Mouse (Mus musculus): ENCODE results near the gene Nr2c2. TPM values are rescaled to one million over a fixed set of nuclear protein-coding genes. Genes with fewer than 3 reads are reported as not detected.

The Nr2c2 gene
- polyA plus RNA-seq, 1 experiment from 2014 or later: 10.0 TPM

DNA sequence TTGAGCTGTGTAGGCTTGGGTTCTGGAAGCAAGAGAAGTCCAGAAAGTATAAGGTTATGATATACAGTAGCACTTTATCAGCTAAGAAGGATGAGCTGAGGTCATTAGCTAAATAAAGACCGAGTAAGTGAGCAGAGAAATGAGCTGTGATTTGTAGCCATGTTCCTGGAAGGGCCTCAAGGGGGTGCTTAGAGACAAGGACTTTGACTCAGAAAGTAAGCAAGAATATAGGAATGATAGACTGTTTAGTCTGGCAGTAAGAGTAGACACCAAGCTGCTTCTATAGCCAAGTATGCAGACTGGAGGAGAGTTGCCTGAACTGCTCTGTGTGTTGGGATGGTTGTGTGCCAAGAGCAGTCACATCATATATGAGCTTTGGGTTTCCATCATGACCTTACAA lies 62.6 kb downstream of the Nr2c2 start:
- H3K4me2 ChIP-seq (ENCODE audit: low read depth, low read length): no peak overlapping the region
- no peak overlapping the region for H3K9ac ChIP-seq (ENCODE audit: low read length)
- H3K4me3 ChIP-seq (ENCODE audit: low read length): no peak overlapping the region
- H3K9me3 ChIP-seq (replicated peaks; ENCODE audit: control insufficient read depth, low read length): no peaks in the 10 kb centered on the region
- 23% methylated on average over 1 of the region's 1 CpGs for WGBS
- peaks cover 54% of the 10 kb centered on the region for H3K36me3 ChIP-seq (ENCODE audit: control insufficient read depth, insufficient read depth)
- H3K27me3 ChIP-seq (ENCODE audit: control insufficient read depth, insufficient read depth, low read length): no peaks in the 10 kb centered on the region
- no peak overlapping the region for H3K27ac ChIP-seq (ENCODE audit: low read length)
- no peak for ATAC-seq (replicated peaks; ENCODE audit: extremely low read depth, insufficient read depth, low FRiP score)
- H3K4me1 ChIP-seq (ENCODE audit: control insufficient read depth, insufficient read depth, low read length): peaks cover 9% of the 10 kb centered on the region

- 95% methylated on average over 3 of the region's 3 CpGs for WGBS
- Histone ChIP-seq H3K4me2 (ENCODE audit: low read depth, low read length) (no peak overlapping the region), H3K9ac (ENCODE audit: low read length) (no peak overlapping the region), H3K9me3 (replicated peaks; ENCODE audit: control insufficient read depth, low read length) (no peaks in the 10 kb centered on the region), H3K27me3 (ENCODE audit: control insufficient read depth, insufficient read depth, low read length) (no peaks in the 10 kb centered on the region), H3K27ac (ENCODE audit: low read length) (no peak overlapping the region), H3K4me1 (ENCODE audit: control insufficient read depth, insufficient read depth, low read length) (peaks cover 2% of the 10 kb centered on the region; the same call in 1 of the 2 replicates), H3K36me3 (ENCODE audit: control insufficient read depth, insufficient read depth) (peaks cover 76% of the 10 kb centered on the region), H3K4me3 (ENCODE audit: low read length) (no peak overlapping the region)
- ATAC-seq (replicated peaks; ENCODE audit: extremely low read depth, insufficient read depth, low FRiP score): no peak
Measured at GRCm38 (mm10) chr6:92158801-92159200, 67.6 kb downstream of the Nr2c2 start.

DNA sequence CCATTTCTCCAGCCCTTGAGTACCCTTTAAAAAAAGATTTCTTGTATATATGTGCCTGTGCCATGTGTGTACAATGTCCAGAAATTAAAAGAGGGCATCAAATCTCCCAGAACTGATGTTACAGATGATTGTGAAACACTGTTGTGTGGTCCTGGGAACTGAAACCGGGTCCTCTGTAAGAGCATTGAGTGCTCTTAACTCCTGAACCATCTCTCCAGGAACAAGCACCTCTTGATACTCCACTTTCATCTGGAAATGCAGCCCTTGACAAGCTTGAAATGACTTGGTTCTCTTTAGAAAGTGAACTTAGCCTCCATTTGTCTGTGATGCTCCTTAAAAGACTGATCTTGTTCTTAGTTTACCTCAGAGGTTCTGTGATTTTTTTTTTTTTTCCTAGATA lies 71.5 kb downstream of the Nr2c2 start:
- Histone ChIP-seq H3K4me2 (ENCODE audit: low read depth, low read length) (no peak overlapping the region), H3K36me3 (ENCODE audit: control insufficient read depth, insufficient read depth) (peaks cover 73% of the 10 kb centered on the region), H3K9ac (ENCODE audit: low read length) (no peak overlapping the region), H3K4me1 (ENCODE audit: control insufficient read depth, insufficient read depth, low read length) (no peaks in the 10 kb centered on the region), H3K9me3 (replicated peaks; ENCODE audit: control insufficient read depth, low read length) (no peaks in the 10 kb centered on the region), H3K4me3 (ENCODE audit: low read length) (no peak overlapping the region), H3K27me3 (ENCODE audit: control insufficient read depth, insufficient read depth, low read length) (no peaks in the 10 kb centered on the region), H3K27ac (ENCODE audit: low read length) (no peak overlapping the region)
- no peak for ATAC-seq (replicated peaks; ENCODE audit: extremely low read depth, insufficient read depth, low FRiP score)
- WGBS: 91% methylated on average over 1 of the region's 1 CpGs

GRCm38 (mm10) chr6:92176450-92176849 lies 85.3 kb downstream of the Nr2c2 start:
- peaks cover 9% of the 10 kb centered on the region for H3K9me3 ChIP-seq (replicated peaks; ENCODE audit: control insufficient read depth, low read length)
- ATAC-seq (replicated peaks; ENCODE audit: extremely low read depth, insufficient read depth, low FRiP score): no peak
- no peak overlapping the region for H3K27ac ChIP-seq (ENCODE audit: low read length)
- WGBS: 94% methylated on average over 1 of the region's 1 CpGs
- no peaks in the 10 kb centered on the region for H3K4me1 ChIP-seq (ENCODE audit: control insufficient read depth, insufficient read depth, low read length)
- peaks cover 63% of the 10 kb centered on the region for H3K36me3 ChIP-seq (ENCODE audit: control insufficient read depth, insufficient read depth)
- no peak overlapping the region for H3K9ac ChIP-seq (ENCODE audit: low read length)
- H3K4me2 ChIP-seq (ENCODE audit: low read depth, low read length): no peak overlapping the region
- no peak overlapping the region for H3K4me3 ChIP-seq (ENCODE audit: low read length)
- no peaks in the 10 kb centered on the region for H3K27me3 ChIP-seq (ENCODE audit: control insufficient read depth, insufficient read depth, low read length)

- Histone ChIP-seq H3K27ac (ENCODE audit: low read length) (peak within 1 kb of the TSS; percentile 80), H3K4me2 (ENCODE audit: low read depth, low read length) (peak within 1 kb of the TSS; percentile 83)
- WGBS: under 1% methylated on average over 42 of the region's 42 CpGs
Measured at GRCm38 (mm10) chr6:92183621-92184131, 92.5 kb downstream of the Nr2c2 start, which contains the start of gene Mrps25. Gene Mrps25 (minus strand): TSS chr6:92184033.

GRCm38 (mm10) chr6:92184178-92184577 lies 93.0 kb downstream of the Nr2c2 start:
- peak overlapping the region; percentile 43; the same call in 1 of the 2 replicates for H3K27ac ChIP-seq (ENCODE audit: low read length)

More at GRCm38 (mm10) chr6:92183621-92184131, 92.5 kb downstream of the Nr2c2 start, which contains the start of gene Mrps25:
- H3K4me3 ChIP-seq (ENCODE audit: low read length): peak within 1 kb of the TSS; percentile 90
- peaks cover 11% of the 10 kb centered on the region for H3K4me1 ChIP-seq (ENCODE audit: control insufficient read depth, insufficient read depth, low read length)
- peaks cover 28% of the 10 kb centered on the region for H3K36me3 ChIP-seq (ENCODE audit: control insufficient read depth, insufficient read depth)
- peak within 1 kb of the TSS; percentile 90 for H3K9ac ChIP-seq (ENCODE audit: low read length)
- H3K9me3 ChIP-seq (replicated peaks; ENCODE audit: control insufficient read depth, low read length): peaks cover 9% of the 10 kb centered on the region
- no peaks in the 10 kb centered on the region for H3K27me3 ChIP-seq (ENCODE audit: control insufficient read depth, insufficient read depth, low read length)
- peak; percentile 93 for ATAC-seq (replicated peaks; ENCODE audit: extremely low read depth, insufficient read depth, low FRiP score)

GRCm38 (mm10) chr6:92199414-92199813 lies 108.2 kb downstream of the Nr2c2 start:
- no peak overlapping the region for H3K27ac ChIP-seq (ENCODE audit: low read length)
- no peak overlapping the region for H3K9ac ChIP-seq (ENCODE audit: low read length)
- H3K27me3 ChIP-seq (ENCODE audit: control insufficient read depth, insufficient read depth, low read length): no peaks in the 10 kb centered on the region
- 79% methylated on average over 8 of the region's 8 CpGs for WGBS
- no peak for ATAC-seq (replicated peaks; ENCODE audit: extremely low read depth, insufficient read depth, low FRiP score)
- H3K36me3 ChIP-seq (ENCODE audit: control insufficient read depth, insufficient read depth): peaks cover 43% of the 10 kb centered on the region
- no peak overlapping the region for H3K4me2 ChIP-seq (ENCODE audit: low read depth, low read length)
- no peaks in the 10 kb centered on the region for H3K4me1 ChIP-seq (ENCODE audit: control insufficient read depth, insufficient read depth, low read length)
- no peaks in the 10 kb centered on the region for H3K9me3 ChIP-seq (replicated peaks; ENCODE audit: control insufficient read depth, low read length)
- no peak overlapping the region for H3K4me3 ChIP-seq (ENCODE audit: low read length)

More at GRCm38 (mm10) chr6:92184178-92184577, 93.0 kb downstream of the Nr2c2 start:
- Histone ChIP-seq H3K4me2 (ENCODE audit: low read depth, low read length) (peak overlapping the region; percentile 83), H3K4me3 (ENCODE audit: low read length) (peak overlapping the region; percentile 90), H3K36me3 (ENCODE audit: control insufficient read depth, insufficient read depth) (peaks cover 25% of the 10 kb centered on the region), H3K9ac (ENCODE audit: low read length) (peak overlapping the region; percentile 90), H3K9me3 (replicated peaks; ENCODE audit: control insufficient read depth, low read length) (peaks cover 5% of the 10 kb centered on the region), H3K4me1 (ENCODE audit: control insufficient read depth, insufficient read depth, low read length) (peaks cover 11% of the 10 kb centered on the region), H3K27me3 (ENCODE audit: control insufficient read depth, insufficient read depth, low read length) (no peaks in the 10 kb centered on the region)
- peak; percentile 59 for ATAC-seq (replicated peaks; ENCODE audit: extremely low read depth, insufficient read depth, low FRiP score)
- WGBS: 5% methylated on average over 10 of the region's 10 CpGs

- peak overlapping the region; percentile 93 for H3K9ac ChIP-seq (ENCODE audit: low read length)
- ATAC-seq (replicated peaks; ENCODE audit: extremely low read depth, insufficient read depth, low FRiP score): peak; percentile 31; the same call in 1 of the 2 replicates
- no peaks in the 10 kb centered on the region for H3K9me3 ChIP-seq (replicated peaks; ENCODE audit: control insufficient read depth, low read length)
- WGBS: under 1% methylated on average over 48 of the region's 48 CpGs
- no peaks in the 10 kb centered on the region for H3K27me3 ChIP-seq (ENCODE audit: control insufficient read depth, insufficient read depth, low read length)
- H3K36me3 ChIP-seq (ENCODE audit: control insufficient read depth, insufficient read depth): peaks cover 7% of the 10 kb centered on the region; the same call in 1 of the 2 replicates
- peaks cover 8% of the 10 kb centered on the region for H3K4me1 ChIP-seq (ENCODE audit: control insufficient read depth, insufficient read depth, low read length)
- peak overlapping the region; percentile 78 for H3K4me2 ChIP-seq (ENCODE audit: low read depth, low read length)
- peak overlapping the region; percentile 84 for H3K4me3 ChIP-seq (ENCODE audit: low read length)
- peak overlapping the region; percentile 59 for H3K27ac ChIP-seq (ENCODE audit: low read length)
Measured at GRCm38 (mm10) chr6:92214055-92214772, 123.0 kb downstream of the Nr2c2 start.
